Mouse (Mus musculus): ENCODE measurements around the gene Uxs1. TPM values are rescaled to one million over a fixed set of nuclear protein-coding genes. Genes with fewer than 3 reads are reported as not detected.

Uxs1 gene
- polyA plus RNA-seq, 1 experiment from 2014 or later, result 11.3 TPM

Other genes starting within 250 kb of the Uxs1 start
- 2.5 and 3.2 TPM in 2 replicates for gene 1500015O10Rik, start 97.2 kb downstream of the Uxs1 start, polyA plus RNA-seq (2014; fragmentation: Nextera tagmentation; extraction: Ambion mirVana)
- 54.1 and 57.0 TPM in 2 replicates for gene Tpp2, start 105.8 kb upstream of the Uxs1 start, polyA plus RNA-seq (2014; fragmentation: Nextera tagmentation; extraction: Ambion mirVana)
- gene Mettl21c, start 192.2 kb upstream of the Uxs1 start, polyA plus RNA-seq (2014; fragmentation: Nextera tagmentation; extraction: Ambion mirVana), result 0.35 and 0.83 TPM in 2 replicates
- gene Gm8251, start 234.1 kb upstream of the Uxs1 start, polyA plus RNA-seq (2014; fragmentation: Nextera tagmentation; extraction: Ambion mirVana), result 0.08 TPM in 1 of 2 replicates, not detected in the other